Mouse (Mus musculus): Measurements from ENCODE around the gene Tanc2.

DNA sequence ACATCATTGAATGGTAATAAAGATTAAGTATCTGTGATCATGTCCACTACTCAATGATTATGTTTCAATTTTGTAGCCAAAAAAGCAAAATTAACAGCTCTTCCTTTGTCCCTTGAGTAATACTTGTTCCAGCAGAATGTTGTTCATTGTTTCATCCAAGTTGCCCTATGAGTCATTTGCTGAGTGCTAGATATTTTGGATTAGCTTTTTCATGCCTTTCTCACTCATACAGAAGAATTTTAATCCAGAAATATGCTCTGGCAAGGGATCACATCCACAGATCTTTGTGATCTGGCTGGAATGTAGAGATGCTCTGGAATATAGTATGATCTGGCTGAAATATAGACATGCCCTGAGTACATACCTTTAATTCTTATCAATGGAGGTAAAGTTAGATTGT, 202.7 kb downstream of the Tanc2 start:
- TF ChIP-seq POLR2A (IDR thresholded peaks at IDR 0.05; ENCODE audit: borderline replicate concordance, insufficient read depth, low read length), result no peak
- TF ChIP-seq CTCF (IDR thresholded peaks at IDR 0.05; ENCODE audit: borderline replicate concordance, insufficient read depth, low read depth, low read length), result no peak
